Comparison of ENCODE assay signal across 27 mouse cellular contexts in the genomic region with DNA sequence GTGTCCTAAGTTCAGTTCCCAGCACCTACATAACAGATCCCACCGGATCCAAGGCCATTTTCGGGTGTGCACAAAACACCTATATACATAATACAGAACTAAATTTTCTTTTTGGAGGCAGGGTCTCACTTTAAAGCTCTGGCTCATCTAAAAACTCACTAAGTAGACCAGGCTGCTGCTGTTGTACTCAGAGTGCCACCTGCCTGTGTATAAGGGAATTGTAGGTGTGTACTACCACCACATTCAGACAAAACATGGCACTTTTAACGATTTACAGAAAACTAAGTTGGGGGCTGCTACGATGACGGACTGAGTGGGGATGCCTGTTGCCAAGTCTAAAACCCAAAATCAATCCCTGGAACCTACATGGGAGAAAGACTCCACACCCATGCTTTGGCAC. TPM values are rescaled to one million over a fixed set of nuclear protein-coding genes. Genes with fewer than 3 reads are reported as not detected.
DNase-seq lines count a peak whose midpoint lies in the region; ATAC-seq and TF ChIP-seq lines count a peak whose summit lies in the region.
"Had no signal": no experiment of that assay in that cellular context is flagged by ENCODE, and none has a peak within 500 bp of the region (broad histone marks: within the 10 kb centered on the region; RNA-seq: fewer than 3 reads in every experiment).

No protein-coding gene starts in this region.

- H3K36me3 ChIP-seq in lung, postnatal 0 days (ENCODE audit: insufficient read depth, low read length) = no peaks in the 10 kb centered on the region

- no peaks in the 10 kb centered on the region for H3K4me1 ChIP-seq in lung, postnatal 0 days (ENCODE audit: insufficient read depth, low read depth, low read length)

- H3K9ac ChIP-seq in lung, postnatal 0 days (replicated peaks; ENCODE audit: low read depth) = no peak overlapping the region
- H3K9ac ChIP-seq: forebrain, embryonic 12.5 days; heart, embryonic 12.5 days; hindbrain, embryonic 15.5 days; limb, embryonic 15.5 days; neural tube, embryonic 13.5 days had no signal

- ATAC-seq in lung, postnatal 0 days = no peak
- ATAC-seq: activated CD4-positive, CD25-positive, alpha-beta regulatory T cell, adult 4 months had no signal

- no peak for TF ChIP-seq EP300 in lung, postnatal 0 days (IDR thresholded peaks at IDR 0.05)

- no peak overlapping the region for H3K27ac ChIP-seq in gastrocnemius, adult 2 months
- H3K27ac ChIP-seq in layer of hippocampus, adult 2 months = no peak overlapping the region
- H3K27ac ChIP-seq in lung, postnatal 0 days (ENCODE audit: low read length) = no peak overlapping the region
- H3K27ac ChIP-seq: forebrain, embryonic 12.5 days; hindbrain, embryonic 15.5 days; limb, embryonic 10.5 days; limb, embryonic 15.5 days; neural tube, embryonic 13.5 days had no signal

- H3K4me2 ChIP-seq in lung, postnatal 0 days (replicated peaks; ENCODE audit: low read depth, low read length) = no peak overlapping the region
- H3K4me2 ChIP-seq: forebrain, embryonic 12.5 days; heart, embryonic 12.5 days; hindbrain, embryonic 15.5 days; limb, embryonic 15.5 days; midbrain, embryonic 11.5 days; neural tube, embryonic 13.5 days had no signal

- H3K4me3 ChIP-seq in gastrocnemius, adult 2 months = no peak overlapping the region
- no peak overlapping the region for H3K4me3 ChIP-seq in layer of hippocampus, adult 2 months
- no peak overlapping the region for H3K4me3 ChIP-seq in lung, postnatal 0 days (ENCODE audit: low read depth, low read length)
- H3K4me3 ChIP-seq: erythroblast, embryonic 14.5 days; forebrain, embryonic 12.5 days; heart, embryonic 12.5 days; hindbrain, embryonic 15.5 days; limb, embryonic 10.5 days; limb, embryonic 15.5 days; neural tube, embryonic 13.5 days had no signal

- no peaks in the 10 kb centered on the region for H3K27me3 ChIP-seq in lung, postnatal 0 days (replicated peaks; ENCODE audit: insufficient read depth, low read length)
- H3K27me3 ChIP-seq: forebrain, embryonic 12.5 days; heart, embryonic 12.5 days; hindbrain, embryonic 15.5 days; limb, embryonic 15.5 days; neural tube, embryonic 13.5 days had no signal

- intact Hi-C loops in gastrocnemius, adult 2 months (cut with DNase I) = no loop called here

- peak; percentile 9; the same call in 1 of the 2 replicates for TF ChIP-seq CTCF in gastrocnemius, adult 2 months (IDR thresholded peaks at IDR 0.05)
- peak; percentile 66 for TF ChIP-seq CTCF in layer of hippocampus, adult 2 months (conservative IDR thresholded peaks at IDR 0.05)
- peak; percentile 20; the same call in 1 of the 2 replicates for TF ChIP-seq CTCF in lung, postnatal 0 days (IDR thresholded peaks at IDR 0.05)

- H3K9me3 ChIP-seq in lung, postnatal 0 days (ENCODE audit: low read length) = no peaks in the 10 kb centered on the region
- H3K9me3 ChIP-seq: forebrain, embryonic 12.5 days; heart, embryonic 12.5 days; hindbrain, embryonic 15.5 days; limb, embryonic 10.5 days; limb, embryonic 15.5 days; neural tube, embryonic 13.5 days had no signal

- no peak for DNase-seq in gastrocnemius, adult 2 months
- no peak for DNase-seq in gastrocnemius, adult 8-10 months (ENCODE audit: low spot score in 2 of 2)
- DNase-seq in layer of hippocampus, adult 2 months (ENCODE audit: low spot score in 2 of 2) = no peak
- DNase-seq in layer of hippocampus, adult 9-11 months = no peak
- no peak for DNase-seq in lung, postnatal 0 days (ENCODE audit: low spot score)
- no peak for DNase-seq in lung, postnatal 36 days
- DNase-seq in MN1 (ENCODE audit: low spot score) = no peak
- DNase-seq: adrenal gland, adult 2 months; cerebellum, adult 2 months; cerebellum, postnatal 14 days; gastrocnemius, postnatal 25 days; heart, adult 11 months; kidney, adult 9 months; kidney, postnatal 25 days; lung, postnatal 10 days; right cerebral cortex, postnatal 4 days; thymus, adult 2 months; thymus, postnatal 36 days had no signal

- 91% methylated on average over 5 of the region's 5 CpGs for WGBS in lung, postnatal 0 days

RNA-seq across cellular contexts. Expression of a gene that starts 14.0 kb away (rescaled TPM):
- 10 to 100 TPM in 1 of 2 experiments, 1 to 10 TPM in 1; 5.1 to 10.4 TPM for total RNA-seq in gastrocnemius, adult 2 months (2021)
- 1 to 10 TPM; 5.0 to 6.9 (median 6.3) TPM for total RNA-seq in gastrocnemius, adult 8-10 months (2022)
- total RNA-seq in layer of hippocampus, adult 2 months (2021) = 10 to 100 TPM; 95.6 to 96.1 TPM
- 4.7 and 4.9 TPM in 2 replicates for polyA plus RNA-seq in lung, postnatal 0 days (2015; fragmentation: Nextera tagmentation; extraction: Ambion mirVana)

RNA-seq across cellular contexts. Expression of a gene that starts 25.3 kb away (rescaled TPM):
- 10 to 100 TPM; 11.9 to 15.3 TPM for total RNA-seq in gastrocnemius, adult 2 months (2021)
- total RNA-seq in gastrocnemius, adult 8-10 months (2022) = 10 to 100 TPM in 3 of 4 experiments, 1 to 10 TPM in 1; 7.8 to 12.6 (median 11.0) TPM
- 10 to 100 TPM; 29.9 to 34.9 TPM for total RNA-seq in layer of hippocampus, adult 2 months (2021)
- polyA plus RNA-seq in lung, postnatal 0 days (2015; fragmentation: Nextera tagmentation; extraction: Ambion mirVana) = 440 and 490 TPM in 2 replicates

RNA-seq across cellular contexts. Expression of a gene that starts 37.9 kb away (rescaled TPM):
- 10 to 100 TPM; 63.5 to 66.4 TPM for total RNA-seq in gastrocnemius, adult 2 months (2021)
- total RNA-seq in gastrocnemius, adult 8-10 months (2022) = 10 to 100 TPM; 54.6 to 63.3 (median 59.5) TPM
- total RNA-seq in layer of hippocampus, adult 2 months (2021) = 100 to 1,000 TPM; 352 to 358 TPM
- polyA plus RNA-seq in lung, postnatal 0 days (2015; fragmentation: Nextera tagmentation; extraction: Ambion mirVana) = 171 and 175 TPM in 2 replicates

Comparison
In these comparisons a context has a peak if more than half of its experiments do, and no peak if none do; other contexts are left out.
1. CTCF ChIP-seq: peak in every context shown above with its lines; median percentile 66 in layer of hippocampus, adult 2 months; 20 in lung, postnatal 0 days; 9 in gastrocnemius, adult 2 months.
2. RNA of a gene that starts 14.0 kb away (total RNA-seq): 95.6 to 96.1 TPM in layer of hippocampus, adult 2 months; 5.1 to 10.4 TPM in gastrocnemius, adult 2 months and 5.0 to 6.9 TPM in gastrocnemius, adult 8-10 months; every median in the first group is over 4 times any median in the second.
3. RNA of a gene that starts 37.9 kb away (total RNA-seq): 352 to 358 TPM in layer of hippocampus, adult 2 months; 63.5 to 66.4 TPM in gastrocnemius, adult 2 months and 54.6 to 63.3 TPM in gastrocnemius, adult 8-10 months; every median in the first group is over 4 times any median in the second.